Mouse (Mus musculus) spleen, adult 2 months (tissue): ENCODE measurements around the gene Epn1.

ENCODE experiments used
- CTCF ChIP-seq: fragments of 200-500 bp; IDR thresholded peaks from 2 replicates; pipeline ENCODE4 v1.5.1; 2011; ENCODE audit warnings: mild to moderate bottlenecking, inconsistent platforms; ENCODE audit not compliant: insufficient read depth, insufficient read length, insufficient replicate concordance; ENCODE audit errors: extremely low read depth
- POLR2A ChIP-seq: fragments of 200-500 bp; IDR thresholded peaks from 2 replicates; pipeline ENCODE4 v1.6.1; 2011; ENCODE audit warnings: low read depth, low read length, inconsistent platforms

DNA sequence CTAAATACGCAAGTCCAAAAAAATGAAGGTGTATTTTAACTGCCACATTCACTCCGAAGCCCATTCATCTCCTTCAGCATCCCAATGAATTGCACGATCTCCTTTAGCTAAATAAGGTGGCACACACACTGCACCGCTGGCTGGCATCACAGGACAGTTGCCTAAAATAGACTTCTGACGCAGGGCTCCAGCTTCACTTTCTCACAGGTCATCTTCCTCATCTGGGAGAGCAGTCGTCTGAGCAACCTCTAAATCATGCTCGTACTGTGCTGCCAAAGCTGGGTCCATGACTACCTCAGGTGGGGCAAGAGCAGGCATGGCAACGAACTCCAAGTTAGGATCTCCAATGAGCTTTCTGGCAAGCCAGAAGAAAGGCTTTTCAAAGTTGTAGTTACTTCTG is 45.0 kb downstream of the Epn1 start:
- TF ChIP-seq CTCF, result no peak
- TF ChIP-seq POLR2A, result no peak
